Mouse (Mus musculus): ENCODE data around the gene Hoxb5. TPM values are rescaled to one million over a fixed set of nuclear protein-coding genes. Genes with fewer than 3 reads are reported as not detected.

Gene Hoxb5
- polyA plus RNA-seq, 1 experiment from 2014 or later, result 0.30 TPM

DNA sequence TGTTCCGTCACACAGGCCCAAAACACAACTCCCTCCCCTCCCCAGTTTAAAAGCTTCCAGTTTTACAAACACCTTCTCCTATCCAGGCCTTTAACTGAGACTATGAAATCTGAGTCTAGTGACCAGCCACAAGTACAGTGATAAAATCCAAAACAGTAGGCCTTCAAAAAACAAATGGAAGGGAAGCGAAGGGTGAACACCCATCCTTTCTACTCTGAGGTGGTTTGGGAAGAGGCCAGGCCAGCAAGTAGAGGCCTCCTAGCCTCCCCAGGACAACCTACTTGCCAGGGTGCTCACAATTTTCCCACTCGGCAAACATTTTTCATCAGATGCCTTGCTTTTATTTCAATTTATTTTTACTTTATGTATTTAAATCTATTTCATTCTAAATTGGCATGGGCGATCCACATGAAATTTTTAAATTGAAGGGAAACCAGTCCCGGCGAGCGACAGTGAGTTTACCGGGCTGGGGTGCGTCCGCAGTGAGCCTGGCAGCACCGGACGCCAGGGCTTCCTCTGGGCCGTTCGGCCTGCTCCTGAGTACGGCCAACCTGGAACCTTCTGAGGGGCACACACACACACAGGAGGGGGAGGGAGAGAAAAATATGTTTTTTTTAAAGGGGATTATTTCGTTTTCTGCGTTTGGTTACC is 12.3 kb upstream of the Hoxb5 start:
- Histone ChIP-seq H3K9ac (no peak overlapping the region), H3K9me3 (replicated peaks) (no peaks in the 10 kb centered on the region), H3K4me3 (replicated peaks) (no peak overlapping the region), H3K4me2 (no peak overlapping the region), H3K4me1 (replicated peaks) (0 out of 2 replicates have a peak, but pooled peaks cover 4% of the 10 kb centered on the region), H3K36me3 (replicated peaks) (no peaks in the 10 kb centered on the region), H3K27ac (replicated peaks) (no peak overlapping the region), H3K27me3 (peaks cover 100% of the 10 kb centered on the region)
- 29% methylated on average over 17 of the region's 17 CpGs for WGBS (ENCODE audit: insufficient replicate concordance)
- ATAC-seq (ENCODE audit: insufficient read depth), result no peak

- WGBS (ENCODE audit: insufficient replicate concordance), result 8% methylated on average over 22 of the region's 22 CpGs
- no peaks in the 10 kb centered on the region for H3K9me3 ChIP-seq (replicated peaks)
- no peak within 1 kb of the TSS for H3K9ac ChIP-seq
- ATAC-seq (ENCODE audit: insufficient read depth), result no peak
- H3K36me3 ChIP-seq (replicated peaks), result no peaks in the 10 kb centered on the region
- H3K4me1 ChIP-seq (replicated peaks), result no peaks in the 10 kb centered on the region
- H3K4me2 ChIP-seq, result no peak within 1 kb of the TSS
- H3K4me3 ChIP-seq (replicated peaks), result no peak within 1 kb of the TSS
- peaks cover 100% of the 10 kb centered on the region for H3K27me3 ChIP-seq
- no peak within 1 kb of the TSS for H3K27ac ChIP-seq (replicated peaks)
Measured at GRCm38 (mm10) chr11:96291681-96292564, 11.2 kb upstream of the Hoxb5 start, which contains the start of gene Hoxb6. Gene Hoxb6, plus strand, starts transcription at chr11:96292476.

GRCm38 (mm10) chr11:96292565-96293301 is 10.4 kb upstream of the Hoxb5 start:
- no peaks in the 10 kb centered on the region for H3K4me1 ChIP-seq (replicated peaks)
- H3K4me2 ChIP-seq, result no peak overlapping the region
- WGBS (ENCODE audit: insufficient replicate concordance), result 1% methylated on average over 12 of the region's 12 CpGs
- no peaks in the 10 kb centered on the region for H3K9me3 ChIP-seq (replicated peaks)
- no peak for ATAC-seq (ENCODE audit: insufficient read depth)
- H3K36me3 ChIP-seq (replicated peaks), result no peaks in the 10 kb centered on the region
- no peak overlapping the region for H3K4me3 ChIP-seq (replicated peaks)
- peaks cover 100% of the 10 kb centered on the region for H3K27me3 ChIP-seq
- no peak overlapping the region for H3K27ac ChIP-seq (replicated peaks)
- no peak overlapping the region for H3K9ac ChIP-seq

DNA sequence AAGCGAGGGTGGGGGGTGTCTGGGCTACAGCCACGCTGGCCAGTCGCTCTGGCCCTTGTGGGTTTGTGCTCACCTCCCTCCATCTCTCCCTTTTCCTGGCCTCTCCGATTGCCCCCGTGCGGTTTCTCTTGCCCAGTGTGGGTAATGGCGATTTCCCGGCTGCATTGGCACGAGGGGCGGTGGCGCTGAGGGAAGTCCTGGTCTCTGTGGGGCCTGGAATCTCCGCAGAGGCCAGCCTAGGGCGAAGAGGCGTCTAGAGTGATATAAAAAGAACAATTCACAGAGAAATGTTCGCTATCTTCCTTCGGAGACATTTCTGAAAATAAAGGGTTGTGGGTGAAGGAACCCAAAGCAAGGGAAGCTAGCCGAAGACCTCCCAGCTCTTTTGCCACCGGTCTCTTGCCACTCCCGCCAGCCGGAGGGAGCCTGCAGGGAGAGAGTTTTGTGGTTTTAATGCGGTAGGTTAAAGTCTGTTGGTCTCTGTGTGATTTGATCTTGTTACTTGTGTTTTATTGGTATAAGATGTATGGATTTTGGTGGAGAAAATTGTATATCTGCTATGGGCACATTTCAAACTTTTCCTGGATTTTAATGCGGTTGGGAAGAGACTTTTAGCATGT is 9.7 kb upstream of the Hoxb5 start:
- Histone ChIP-seq H3K4me3 (replicated peaks) (no peak overlapping the region), H3K27me3 (peaks cover 100% of the 10 kb centered on the region), H3K4me2 (no peak overlapping the region), H3K4me1 (replicated peaks) (no peaks in the 10 kb centered on the region), H3K36me3 (replicated peaks) (no peaks in the 10 kb centered on the region), H3K9me3 (replicated peaks) (no peaks in the 10 kb centered on the region), H3K27ac (replicated peaks) (no peak overlapping the region), H3K9ac (no peak overlapping the region)
- no peak for ATAC-seq (ENCODE audit: insufficient read depth)
- 2% methylated on average over 22 of the region's 22 CpGs for WGBS (ENCODE audit: insufficient replicate concordance)

DNA sequence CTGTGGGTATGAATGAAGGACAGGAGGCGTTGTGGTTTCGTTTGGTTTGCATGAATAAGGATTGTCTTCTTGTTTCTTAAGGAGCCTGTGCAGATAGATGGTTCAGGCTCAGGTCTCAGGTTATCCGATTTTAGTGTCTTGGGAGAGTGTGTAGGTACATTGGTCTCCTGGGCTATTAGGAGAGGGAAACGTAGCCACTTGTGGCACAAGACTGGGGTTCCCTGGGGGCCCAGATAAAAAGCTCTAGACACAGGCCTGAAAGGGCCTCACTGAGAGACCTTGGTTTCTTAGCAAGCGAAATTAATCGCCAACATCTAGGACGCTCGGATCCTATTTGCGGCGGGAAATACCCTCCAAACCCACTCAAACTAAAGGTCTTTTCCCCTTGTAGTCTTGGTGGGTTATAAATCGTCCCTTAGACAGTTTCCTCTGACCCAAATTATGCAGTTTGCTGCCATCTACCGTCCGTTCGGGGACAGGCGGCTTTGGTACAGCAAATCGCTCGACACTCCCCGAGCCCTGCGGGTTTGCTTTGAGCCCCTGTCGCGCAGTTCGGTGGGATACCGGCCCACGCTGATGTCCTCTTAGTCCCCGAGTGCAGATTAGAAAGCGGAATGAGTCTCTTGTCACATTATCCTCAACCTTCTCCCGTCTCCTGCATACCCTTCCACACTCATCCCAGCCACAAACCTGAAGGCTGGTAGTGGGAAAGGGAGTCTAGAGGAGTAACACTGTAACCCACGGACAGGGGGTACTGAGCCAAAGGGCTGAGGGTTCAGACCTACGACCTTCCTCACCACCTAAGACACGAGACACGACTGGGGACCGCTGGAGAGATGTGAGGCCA is 8.7 kb upstream of the Hoxb5 start:
- under 1% methylated on average over 32 of the region's 32 CpGs for WGBS (ENCODE audit: insufficient replicate concordance)
- Histone ChIP-seq H3K27ac (replicated peaks) (no peak overlapping the region), H3K4me3 (replicated peaks) (no peak overlapping the region), H3K27me3 (peaks cover 100% of the 10 kb centered on the region), H3K9me3 (replicated peaks) (no peaks in the 10 kb centered on the region), H3K9ac (no peak overlapping the region), H3K4me1 (replicated peaks) (no peaks in the 10 kb centered on the region), H3K36me3 (replicated peaks) (no peaks in the 10 kb centered on the region), H3K4me2 (no peak overlapping the region)
- no peak for ATAC-seq (ENCODE audit: insufficient read depth)

DNA sequence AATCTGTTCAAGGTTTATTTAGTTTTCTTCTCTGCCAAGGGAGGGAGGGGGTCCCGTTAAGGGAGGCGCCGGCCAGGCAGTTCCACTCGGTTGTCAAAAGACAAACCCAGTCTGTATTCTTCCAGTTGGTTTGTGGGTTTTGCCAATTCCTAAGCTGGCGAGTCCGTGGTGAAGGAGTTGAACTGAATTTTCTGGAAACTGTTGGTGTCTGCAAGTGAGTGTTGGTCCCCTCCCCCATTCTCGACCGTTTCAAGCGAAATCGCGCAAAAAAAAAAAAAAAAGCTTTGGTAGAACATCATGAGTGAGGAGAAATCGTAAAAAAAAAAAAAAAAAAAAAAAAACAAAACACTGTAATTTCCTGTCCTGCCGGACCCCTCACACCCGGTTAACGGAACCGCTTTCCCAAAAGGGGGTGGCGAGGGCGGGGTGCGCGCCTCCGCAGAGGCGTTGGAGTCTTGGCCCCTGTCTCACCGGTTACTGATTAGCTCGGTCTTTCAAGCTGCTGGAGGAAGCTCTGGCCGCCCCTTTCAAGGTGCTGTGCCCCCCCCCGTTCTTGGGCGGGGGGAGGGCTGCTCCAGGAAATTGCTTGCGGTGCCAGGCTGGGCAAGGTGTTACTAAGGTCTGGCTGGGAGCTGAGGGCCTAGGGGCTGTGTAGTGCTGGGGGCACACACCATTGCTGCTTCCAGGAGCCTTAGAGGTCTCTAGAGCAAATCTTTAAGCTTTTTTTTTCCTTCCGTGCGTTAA is 7.9 kb upstream of the Hoxb5 start:
- ATAC-seq (ENCODE audit: insufficient read depth), result no peak
- Histone ChIP-seq H3K9ac (no peak overlapping the region), H3K4me2 (no peak overlapping the region), H3K4me3 (replicated peaks) (no peak overlapping the region), H3K27ac (replicated peaks) (no peak overlapping the region), H3K36me3 (replicated peaks) (no peaks in the 10 kb centered on the region), H3K9me3 (replicated peaks) (no peaks in the 10 kb centered on the region), H3K4me1 (replicated peaks) (no peaks in the 10 kb centered on the region), H3K27me3 (peaks cover 100% of the 10 kb centered on the region)
- 1% methylated on average over 30 of the region's 30 CpGs for WGBS (ENCODE audit: insufficient replicate concordance)

DNA sequence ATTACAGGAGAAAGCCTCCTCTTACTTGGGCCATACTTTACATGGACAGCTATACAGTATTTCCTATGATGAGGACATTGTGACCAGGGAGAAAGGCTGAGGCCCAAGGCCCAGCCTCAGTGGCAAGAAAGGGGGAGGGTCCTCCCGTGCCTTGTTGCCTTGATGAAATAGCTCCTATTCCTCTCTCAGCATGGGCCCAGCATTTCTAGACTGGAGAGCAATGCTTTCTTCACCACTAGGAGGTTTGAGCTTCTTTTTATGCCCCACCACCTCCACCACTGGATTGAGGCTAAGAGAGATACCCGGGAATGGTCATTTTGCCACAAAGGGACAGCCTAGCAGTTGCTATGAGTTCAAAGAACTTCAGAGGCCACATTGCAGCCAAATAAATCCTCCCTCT is 6.1 kb upstream of the Hoxb5 start:
- no peak for ATAC-seq (ENCODE audit: insufficient read depth)
- no peak overlapping the region for H3K4me3 ChIP-seq (replicated peaks)
- 27% methylated on average over 2 of the region's 2 CpGs for WGBS (ENCODE audit: insufficient replicate concordance)
- H3K4me1 ChIP-seq (replicated peaks), result no peaks in the 10 kb centered on the region
- no peak overlapping the region for H3K9ac ChIP-seq
- H3K4me2 ChIP-seq, result no peak overlapping the region
- no peaks in the 10 kb centered on the region for H3K36me3 ChIP-seq (replicated peaks)
- H3K27me3 ChIP-seq, result peaks cover 100% of the 10 kb centered on the region
- H3K9me3 ChIP-seq (replicated peaks), result no peaks in the 10 kb centered on the region
- H3K27ac ChIP-seq (replicated peaks), result no peak overlapping the region

DNA sequence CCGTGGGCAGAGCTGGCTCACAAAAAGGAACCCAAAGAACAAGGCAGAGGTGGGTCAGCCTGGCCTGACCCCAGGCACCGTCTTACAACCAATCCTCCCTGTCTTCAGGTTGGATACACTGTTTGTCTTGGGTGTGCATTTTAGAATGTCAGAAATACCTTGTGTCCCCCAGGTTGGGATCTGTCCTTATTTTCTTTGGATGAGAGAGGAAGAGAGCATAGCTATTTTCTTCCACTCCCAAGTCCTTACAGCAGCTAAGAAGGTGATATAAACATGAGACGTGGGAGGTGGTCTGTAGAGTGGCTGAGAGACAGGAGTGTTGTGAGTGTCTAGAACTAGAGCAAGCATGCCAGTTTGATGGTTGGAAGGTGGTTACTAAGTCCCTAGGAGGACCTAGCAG is 5.7 kb upstream of the Hoxb5 start:
- WGBS (ENCODE audit: insufficient replicate concordance), result 33% methylated on average over 3 of the region's 3 CpGs
- Histone ChIP-seq H3K4me2 (no peak overlapping the region), H3K27ac (replicated peaks) (no peak overlapping the region), H3K27me3 (peaks cover 100% of the 10 kb centered on the region), H3K4me3 (replicated peaks) (no peak overlapping the region), H3K9me3 (replicated peaks) (no peaks in the 10 kb centered on the region), H3K36me3 (replicated peaks) (no peaks in the 10 kb centered on the region), H3K9ac (no peak overlapping the region), H3K4me1 (replicated peaks) (no peaks in the 10 kb centered on the region)
- ATAC-seq (ENCODE audit: insufficient read depth), result no peak

- Histone ChIP-seq H3K4me1 (replicated peaks) (no peaks in the 10 kb centered on the region), H3K4me3 (replicated peaks) (no peak overlapping the region), H3K4me2 (no peak overlapping the region), H3K27me3 (peaks cover 100% of the 10 kb centered on the region), H3K27ac (replicated peaks) (no peak overlapping the region), H3K36me3 (replicated peaks) (no peaks in the 10 kb centered on the region), H3K9ac (no peak overlapping the region), H3K9me3 (replicated peaks) (no peaks in the 10 kb centered on the region)
- WGBS (ENCODE audit: insufficient replicate concordance), result 19% methylated on average over 11 of the region's 11 CpGs
- ATAC-seq (ENCODE audit: insufficient read depth), result no peak
Measured at GRCm38 (mm10) chr11:96297968-96298635, 5.0 kb upstream of the Hoxb5 start.
